Mouse (Mus musculus) urinary bladder, postnatal 36 days (tissue): ENCODE measurements around the gene Zfp459.
"Not testable (repeated sequence)": the region's sequence is repeated elsewhere in the genome, so short reads cannot be mapped to it uniquely, and the experiment has no call there.

ENCODE experiments used
- DNase-seq, 2 experiments: peaks; one replicate each; pipeline ENCODE4 v3.0.0; 2022; ENCODE audit warnings: low spot score in 2 of 2, mixed read lengths in 1 of 2

Gene Zfp459

GRCm38 (mm10) chr13:67421207-67421857, at the start of gene Zfp459:
Gene Zfp459 (minus strand): TSS chr13:67421418.
- peak; percentile 30 to 53 for DNase-seq

GRCm38 (mm10) chr13:67469274-67469673, 48.1 kb upstream of the Zfp459 start:
- DNase-seq: no peak

GRCm38 (mm10) chr13:67463506-67464185, 42.4 kb upstream of the Zfp459 start:
- not testable (repeated sequence) for DNase-seq

- no peak for DNase-seq
Observed at GRCm38 (mm10) chr13:67452021-67452309, 30.7 kb upstream of the Zfp459 start.

- DNase-seq: peak; percentile 83 to 92
Observed at GRCm38 (mm10) chr13:67451172-67452020, 30.2 kb upstream of the Zfp459 start, which contains the start of gene Zfp874a. Gene Zfp874a (minus strand): TSS chr13:67451624.

GRCm38 (mm10) chr13:67437095-67437494, 15.9 kb upstream of the Zfp459 start:
- DNase-seq: not testable (repeated sequence)

GRCm38 (mm10) chr13:67428116-67428515, 6.9 kb upstream of the Zfp459 start:
- DNase-seq: no peak

- DNase-seq: not testable (repeated sequence)
Observed at GRCm38 (mm10) chr13:67425699-67426098, 4.5 kb upstream of the Zfp459 start.

GRCm38 (mm10) chr13:67422532-67422931, 1.3 kb upstream of the Zfp459 start:
- not testable (repeated sequence) for DNase-seq

GRCm38 (mm10) chr13:67420558-67421206, 536 bp downstream of the Zfp459 start:
- DNase-seq: no peak

GRCm38 (mm10) chr13:67416811-67417210, 4.4 kb downstream of the Zfp459 start:
- DNase-seq: no peak

- no peak for DNase-seq
Observed at GRCm38 (mm10) chr13:67415759-67416158, 5.5 kb downstream of the Zfp459 start.

- DNase-seq: not testable (repeated sequence)
Observed at GRCm38 (mm10) chr13:67413634-67414033, 7.6 kb downstream of the Zfp459 start.

GRCm38 (mm10) chr13:67399183-67399903, 21.9 kb downstream of the Zfp459 start, which contains the start of gene Zfp429:
Gene Zfp429 (minus strand): TSS chr13:67399819.
- DNase-seq: peak; percentile 68 to 70

GRCm38 (mm10) chr13:67376255-67376654, 45.0 kb downstream of the Zfp459 start:
- not testable (repeated sequence) for DNase-seq

GRCm38 (mm10) chr13:67375050-67375911, 45.9 kb downstream of the Zfp459 start, which contains the start of the genes Gm28041 and Zfp456:
Gene Gm28041 (minus strand): TSS chr13:67375733.
Gene Zfp456 (minus strand): TSS chr13:67375810.
- DNase-seq: peak; percentile 71 to 79

GRCm38 (mm10) chr13:67360131-67360744, 61.0 kb downstream of the Zfp459 start, which contains the start of the genes Gm28044 and Zfp953:
Gene Gm28044 (minus strand): TSS chr13:67360536.
Gene Zfp953 (minus strand): TSS chr13:67360605.
- peak; percentile 92 to 93 for DNase-seq
